Mouse (Mus musculus) c-Kit-negative CD71-positive TER-119-positive erythroid progenitor cells, embryonic 14.5 days (primary cell): ENCODE data around the gene H2afy2.

Source experiments
- DNase-seq: peaks from one replicate; pipeline ENCODE4 v3.0.0-alpha.2; 2013; ENCODE audit warnings: low read depth, low spot score

H2afy2 gene

GRCm38 (mm10) chr10:61723271-61723670, 60.7 kb downstream of the H2afy2 start:
- DNase-seq: no peak

- DNase-seq: no peak
These were observed 61.7 kb downstream of the H2afy2 start for GRCm38 (mm10) chr10:61722215-61722614.

GRCm38 (mm10) chr10:61720331-61720730, 63.6 kb downstream of the H2afy2 start:
- no peak for DNase-seq

- no peak for DNase-seq
These were observed 66.3 kb downstream of the H2afy2 start for GRCm38 (mm10) chr10:61717406-61718296.

DNA sequence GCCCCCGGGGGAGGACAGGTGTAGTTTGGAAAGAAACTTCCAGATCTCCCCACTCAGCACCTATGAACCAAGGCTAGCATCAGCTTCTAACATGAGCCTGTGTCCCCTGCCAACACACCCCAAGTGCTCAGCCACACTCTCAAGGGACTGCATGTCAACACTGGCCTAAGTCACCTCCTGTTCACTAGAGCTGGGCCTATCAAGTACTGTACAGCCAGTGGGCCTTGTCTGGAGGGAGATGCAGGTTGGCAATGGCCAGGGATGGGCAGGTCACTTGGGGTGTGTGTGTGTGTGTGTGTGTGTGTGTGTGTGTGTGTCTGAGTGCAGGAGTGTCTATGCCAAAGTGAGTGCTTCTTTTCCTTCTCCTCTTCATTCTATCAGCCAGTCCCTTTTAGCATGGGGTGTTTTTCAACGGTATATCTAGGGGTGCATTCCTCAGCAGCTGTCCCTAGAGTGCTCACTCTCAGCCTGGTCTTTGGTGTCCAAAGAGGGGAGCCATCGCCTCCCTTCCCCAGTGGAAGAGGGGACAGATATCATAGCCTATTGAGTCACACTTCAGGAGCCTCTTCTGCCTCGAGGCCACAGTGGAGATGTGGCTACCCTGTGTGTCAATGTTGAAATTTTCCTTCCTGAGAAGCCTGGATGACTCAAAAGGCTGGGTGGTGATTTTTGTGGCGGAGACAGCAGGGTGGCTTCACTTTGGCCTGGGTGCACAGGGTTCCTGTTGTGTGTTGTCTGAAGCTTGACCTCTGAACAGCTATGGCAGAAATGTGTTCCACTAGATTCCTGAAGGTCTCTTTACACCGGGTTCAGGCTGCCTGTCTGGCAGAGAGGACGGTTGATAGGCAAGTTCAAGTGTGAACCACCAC, 67.7 kb downstream of the H2afy2 start:
- no peak for DNase-seq

DNA sequence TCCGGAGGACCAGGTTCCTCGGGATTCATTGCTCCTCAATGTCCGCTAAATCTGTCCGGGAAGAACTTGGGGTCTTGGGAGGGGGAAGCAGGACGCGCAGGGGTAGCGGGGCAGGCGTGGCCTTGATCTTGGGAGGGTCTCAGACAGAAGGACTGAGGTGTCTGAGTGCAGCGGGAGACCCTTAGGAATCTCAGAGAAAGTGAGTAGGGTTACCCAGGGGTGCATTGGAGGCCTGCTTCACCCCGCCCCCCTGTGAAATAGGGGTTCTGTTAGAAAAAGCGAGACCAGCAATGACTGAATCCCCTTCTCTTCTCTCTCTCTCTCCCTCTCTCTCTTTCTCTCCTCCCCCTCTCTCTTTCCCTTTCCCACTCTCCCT, 68.5 kb downstream of the H2afy2 start:
- DNase-seq: no peak

GRCm38 (mm10) chr10:61714771-61715461, 69.0 kb downstream of the H2afy2 start, which contains the start of gene Aifm2:
Gene Aifm2, plus strand, starts transcription at chr10:61715263.
- DNase-seq: peak; percentile 37

DNA sequence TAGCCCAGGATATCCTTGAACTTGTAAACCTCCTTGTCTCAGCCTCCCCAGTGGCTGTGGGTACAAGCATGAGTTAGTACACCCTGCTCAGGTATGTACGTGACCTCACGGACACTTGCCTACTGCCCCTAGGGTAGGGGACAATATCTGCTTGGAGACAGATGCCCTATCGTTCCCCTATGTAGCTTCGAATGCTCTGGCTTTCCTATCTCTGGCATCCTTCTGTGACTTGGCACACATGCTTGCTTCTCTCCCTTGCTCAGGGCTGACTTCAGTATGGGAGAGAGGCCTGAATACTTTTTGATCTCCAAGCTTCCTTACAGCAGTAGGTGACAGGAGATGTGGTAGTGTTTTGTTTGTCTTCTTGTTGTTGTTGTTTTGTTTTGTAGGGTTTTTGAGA, 69.8 kb downstream of the H2afy2 start:
- DNase-seq: no peak

GRCm38 (mm10) chr10:61713601-61714000, 70.3 kb downstream of the H2afy2 start:
- DNase-seq: no peak

DNA sequence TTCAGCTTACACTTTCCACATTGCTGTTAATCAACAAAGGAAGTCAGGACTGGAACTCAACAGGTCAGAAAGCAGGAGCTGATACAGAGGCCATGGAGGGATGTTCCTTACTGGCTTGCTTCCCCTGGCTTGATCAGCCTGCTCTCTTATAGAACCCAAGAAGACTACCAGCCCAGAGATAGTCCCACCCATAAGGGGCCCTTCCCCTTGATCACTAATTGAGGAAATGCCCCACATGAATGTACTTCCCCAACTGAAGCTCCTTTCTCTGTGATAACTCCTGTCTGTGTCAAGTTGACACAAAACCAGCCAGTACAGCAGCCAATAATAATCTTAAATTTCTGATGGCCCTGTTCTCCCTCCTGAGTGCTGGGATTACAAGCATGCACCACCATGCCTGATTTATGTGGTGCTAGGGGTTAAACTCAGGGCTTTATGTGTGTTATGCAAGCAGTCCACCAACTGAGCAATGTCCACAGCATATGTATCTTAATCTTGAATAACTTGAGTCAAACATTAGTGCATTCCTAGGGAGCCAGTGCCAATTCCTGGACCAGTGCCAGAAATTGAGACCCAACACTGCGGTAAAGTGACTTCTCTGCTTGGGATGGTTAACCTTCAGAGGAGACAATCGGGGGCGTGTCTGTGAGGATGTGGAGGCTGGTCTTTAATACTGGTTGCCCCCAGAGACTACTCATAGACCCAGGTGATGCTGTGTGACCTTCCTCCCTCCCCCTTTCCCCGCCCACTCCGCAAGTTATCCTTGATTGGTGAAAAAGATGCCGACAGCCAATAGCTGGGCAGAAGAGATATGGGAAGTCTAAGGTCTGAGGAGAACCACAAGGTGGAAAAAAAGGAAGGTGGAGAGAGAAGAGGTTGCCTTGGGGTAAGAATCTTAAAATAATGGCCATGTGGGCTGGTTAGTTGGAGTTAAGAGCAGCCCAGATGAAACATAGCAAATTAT, 77.3 kb downstream of the H2afy2 start:
- no peak for DNase-seq

DNA sequence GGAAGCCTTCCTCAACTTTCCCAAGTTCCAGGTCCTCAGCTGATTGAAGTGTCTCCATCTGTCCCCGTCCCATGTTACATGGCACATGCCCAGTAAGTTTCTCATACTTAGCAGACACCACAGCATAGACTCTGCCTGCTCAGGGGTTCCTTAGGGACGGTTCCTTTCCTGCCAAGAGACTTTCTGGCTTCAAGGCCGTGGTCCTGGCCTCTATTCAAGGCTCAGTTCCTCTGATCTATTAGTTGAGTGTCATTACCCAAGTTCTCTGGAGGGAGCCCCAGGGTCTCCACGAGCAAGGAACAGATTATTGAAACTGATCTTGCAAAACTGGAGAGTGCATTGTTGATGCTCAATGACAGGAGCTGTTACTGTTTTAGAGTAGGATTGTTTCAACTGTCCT, 79.3 kb downstream of the H2afy2 start:
- no peak for DNase-seq

GRCm38 (mm10) chr10:61697028-61697427, 86.9 kb downstream of the H2afy2 start:
- no peak for DNase-seq

GRCm38 (mm10) chr10:61696560-61696823, 87.5 kb downstream of the H2afy2 start:
- DNase-seq: no peak

- DNase-seq: no peak
These were observed 88.0 kb downstream of the H2afy2 start for GRCm38 (mm10) chr10:61695703-61696559.

DNA sequence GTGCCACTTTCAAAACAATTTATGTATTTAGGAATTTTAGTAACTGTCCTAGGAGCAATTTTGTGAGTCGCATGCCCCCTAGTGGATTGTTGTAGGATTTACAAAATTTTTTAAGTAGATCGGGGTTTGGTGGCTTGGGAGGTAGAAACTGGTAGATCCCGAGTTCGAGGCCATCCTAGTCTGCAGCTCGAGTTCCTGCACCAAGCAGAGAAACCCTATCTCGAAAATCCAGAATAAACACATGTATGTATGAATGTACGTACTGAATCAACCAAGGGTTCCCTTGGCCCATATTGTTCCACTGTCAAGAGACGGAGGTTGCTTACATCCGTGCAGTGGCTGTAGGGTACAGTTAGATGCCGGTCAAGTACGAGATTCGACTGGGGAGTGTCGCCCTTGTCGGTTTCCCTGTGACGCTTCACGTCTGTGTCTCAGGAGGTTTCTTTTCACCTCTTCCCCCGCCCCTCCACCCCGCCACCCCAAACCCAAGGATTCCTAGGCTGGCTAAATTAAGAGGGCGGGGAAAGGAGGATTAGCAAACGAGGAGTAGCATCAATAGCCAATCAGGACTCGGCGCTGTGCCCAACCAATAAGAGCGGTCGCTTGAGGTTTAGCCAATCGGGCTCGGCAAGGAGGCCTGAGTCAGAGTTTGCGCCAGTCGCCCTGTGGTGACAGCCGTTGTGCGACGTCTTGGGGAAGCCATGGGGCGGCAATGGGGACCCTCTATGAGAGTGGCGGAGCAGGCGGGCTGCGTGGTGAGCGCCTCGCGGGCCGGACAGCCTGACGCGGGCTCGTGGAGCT, 88.9 kb downstream of the H2afy2 start, which contains the start of gene Tysnd1:
TSS of gene Tysnd1 (plus strand) at position 645 of the 801 bp plus-strand sequence.
- DNase-seq: peak; percentile 87

DNA sequence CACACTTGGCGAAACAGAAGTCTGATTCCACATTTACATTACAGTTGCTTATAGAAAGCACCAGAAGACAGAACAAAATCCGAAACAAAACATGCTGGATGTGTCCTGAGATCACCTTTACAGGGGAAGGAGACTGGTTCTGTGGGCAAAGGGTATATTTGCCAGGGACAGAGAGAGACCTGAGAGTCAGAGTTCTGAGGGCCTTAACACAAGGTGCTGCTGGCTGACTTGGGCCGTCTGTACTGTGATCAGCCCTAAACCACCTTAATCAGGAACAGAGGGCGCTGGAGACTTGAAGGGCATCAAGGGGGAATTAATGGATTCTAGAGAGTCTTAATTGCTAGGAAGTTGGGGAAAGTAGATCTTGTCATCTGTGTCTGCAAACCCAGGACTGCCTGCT, 90.4 kb downstream of the H2afy2 start:
- DNase-seq: no peak

- DNase-seq: no peak
These were observed 94.5 kb downstream of the H2afy2 start for GRCm38 (mm10) chr10:61689405-61689804.
